Mouse (Mus musculus) CD4-positive, CD25-positive, alpha-beta regulatory T cell, adult 2 months (primary cell): ENCODE measurements at regions not wholly inside any gene's neighbourhood (a gene's known extent, or its start where the extent isn't known, plus 50 kb on each side); places are given as distances from the start of the nearest gene placed in this dataset.

ENCODE experiments used
- DNase-seq: peaks from one replicate; pipeline ENCODE4 v3.0.0-alpha.2; 2012; ENCODE audit warnings: low read depth, low spot score

DNA sequence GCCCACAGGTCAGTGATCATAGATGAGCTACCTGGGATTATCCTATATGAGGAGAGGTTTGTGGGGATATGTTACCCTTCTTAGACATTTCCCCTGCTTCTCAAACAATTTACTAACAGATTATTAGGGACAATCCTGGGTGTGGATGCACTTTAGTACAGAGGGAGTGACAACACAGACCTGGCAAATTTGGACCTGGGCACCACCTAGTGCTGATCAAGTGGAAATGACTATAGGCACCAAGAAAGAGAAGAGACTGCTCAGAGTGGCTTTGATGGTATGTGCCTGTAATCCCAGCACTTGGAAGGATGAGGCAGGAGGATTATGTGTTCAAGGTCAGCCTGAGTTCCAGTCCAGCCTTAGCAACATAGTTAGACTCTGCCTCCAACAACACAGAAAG lies 51.1 kb upstream of the Gm815 start:
- peak; percentile 20 for DNase-seq
